Mouse (Mus musculus) kidney, adult 2 months (tissue): ENCODE measurements around the gene Sh3glb2. TPM values are rescaled to one million over a fixed set of nuclear protein-coding genes. Genes with fewer than 3 reads are reported as not detected.

Experiments
- DNase-seq: peaks from one replicate; pipeline ENCODE4 v3.0.0; 2021
- H3K27ac ChIP-seq: fragments of 200-500 bp; 2 replicates; pipeline ENCODE4 v1.5.1; 2012; ENCODE audit warnings: low read depth, low read length, control low read depth, inconsistent platforms; ENCODE audit not compliant: insufficient read depth
- H3K27me3 ChIP-seq: fragments of 200-500 bp; replicated peaks from 2 replicates; pipeline ENCODE4 v1.6.1; 2012; ENCODE audit warnings: mild to moderate bottlenecking, moderate library complexity, low read length, inconsistent platforms; ENCODE audit not compliant: control insufficient read depth, insufficient read depth
- H3K36me3 ChIP-seq: fragments of 200-500 bp; 2 replicates; pipeline ENCODE4 v1.6.1; 2012; ENCODE audit warnings: mild to moderate bottlenecking, moderate library complexity, low read length, inconsistent platforms; ENCODE audit not compliant: control insufficient read depth, insufficient read depth
- H3K4me1 ChIP-seq: fragments of 200-500 bp; 2 replicates; pipeline ENCODE4 v1.6.1; 2011; ENCODE audit warnings: low read length; ENCODE audit not compliant: control insufficient read depth, insufficient read depth
- H3K4me3 ChIP-seq: fragments of 200-500 bp; 2 replicates; pipeline ENCODE4 v1.5.1; 2011; ENCODE audit warnings: mild to moderate bottlenecking, low read depth, low read length, control low read depth; ENCODE audit not compliant: insufficient read depth
- CTCF ChIP-seq: fragments of 200-500 bp; conservative IDR thresholded peaks from 2 replicates; pipeline ENCODE4 v1.5.1; 2011; ENCODE audit warnings: low read depth, mild to moderate bottlenecking, control low read depth, low read length, moderate library complexity, mixed read lengths; ENCODE audit not compliant: insufficient read depth, insufficient read length
- POLR2A ChIP-seq: fragments of 200-500 bp; IDR thresholded peaks from one replicate; pipeline ENCODE4 v1.6.1; 2011; ENCODE audit warnings: low read depth, low read length, control low read depth
- WGBS: fragments of 180-500 bp; shearing (Covaris S2); methylation state at CpG from one replicate; pipeline ENCODE4 v1.1.7; 2018; 5-methylcytosine and 5-hydroxymethylcytosine counted together
- polyA plus RNA-seq: library from polyadenylated mRNA; depleted of rRNA; stranded (reverse); fragments of >200 nt; gene quantifications from 2 replicates; pipeline ENCODE4 v1.2.3, GENCODE M21; 2012

The Sh3glb2 gene
- polyA plus RNA-seq, 1 experiment: 84.6 TPM

GRCm38 (mm10) chr2:30379307-30379706, 20.2 kb upstream of the Sh3glb2 start:
- H3K4me3 ChIP-seq: no peak overlapping the region

DNA sequence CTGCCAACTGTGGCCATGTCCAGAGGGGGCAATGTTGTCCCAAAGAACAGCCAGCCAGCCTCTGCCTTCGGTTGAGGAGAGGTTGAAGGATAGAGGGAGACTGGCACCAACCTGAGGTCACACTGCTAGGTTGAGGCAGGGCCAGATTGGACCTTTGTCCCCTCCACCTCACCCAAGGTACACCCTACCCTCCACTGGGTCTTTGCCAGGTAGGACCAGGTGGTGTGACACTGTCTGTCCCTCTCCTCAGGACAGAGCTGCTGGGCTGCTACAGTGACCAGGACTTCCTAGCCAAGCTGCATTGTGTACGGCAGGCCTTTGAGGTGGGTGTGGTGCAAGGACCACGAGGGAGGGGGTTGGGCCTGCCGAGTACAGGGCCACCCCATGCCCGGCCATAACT, 18.6 kb upstream of the Sh3glb2 start:
- Histone ChIP-seq H3K4me3 (no peak overlapping the region), H3K36me3 (no peaks in the 10 kb centered on the region; the same call in none of the 2 replicates), H3K4me1 (no peaks in the 10 kb centered on the region), H3K27ac (no peak overlapping the region), H3K27me3 (no peaks in the 10 kb centered on the region)
- peak; percentile 29; the same call in 1 of the 2 replicates for TF ChIP-seq CTCF
- TF ChIP-seq POLR2A: no peak
- 77% methylated on average over 5 of the region's 5 CpGs for WGBS
- DNase-seq: no peak

More at GRCm38 (mm10) chr2:30379307-30379706, 20.2 kb upstream of the Sh3glb2 start:
- DNase-seq: no peak
- no peaks in the 10 kb centered on the region for H3K27me3 ChIP-seq
- no peak overlapping the region for H3K27ac ChIP-seq
- TF ChIP-seq CTCF (no peak), POLR2A (no peak)
- 78% methylated on average over 7 of the region's 7 CpGs for WGBS
- H3K36me3 ChIP-seq: no peaks in the 10 kb centered on the region; the same call in 1 of the 2 replicates
- no peaks in the 10 kb centered on the region for H3K4me1 ChIP-seq

GRCm38 (mm10) chr2:30375893-30376292, 16.8 kb upstream of the Sh3glb2 start:
- H3K27ac ChIP-seq: no peak overlapping the region
- H3K27me3 ChIP-seq: no peaks in the 10 kb centered on the region
- WGBS: 93% methylated on average over 10 of the region's 10 CpGs
- no peaks in the 10 kb centered on the region; the same call in none of the 2 replicates for H3K36me3 ChIP-seq
- H3K4me1 ChIP-seq: no peaks in the 10 kb centered on the region
- no peak overlapping the region for H3K4me3 ChIP-seq
- no peak for TF ChIP-seq CTCF
- TF ChIP-seq POLR2A: no peak
- DNase-seq: no peak

DNA sequence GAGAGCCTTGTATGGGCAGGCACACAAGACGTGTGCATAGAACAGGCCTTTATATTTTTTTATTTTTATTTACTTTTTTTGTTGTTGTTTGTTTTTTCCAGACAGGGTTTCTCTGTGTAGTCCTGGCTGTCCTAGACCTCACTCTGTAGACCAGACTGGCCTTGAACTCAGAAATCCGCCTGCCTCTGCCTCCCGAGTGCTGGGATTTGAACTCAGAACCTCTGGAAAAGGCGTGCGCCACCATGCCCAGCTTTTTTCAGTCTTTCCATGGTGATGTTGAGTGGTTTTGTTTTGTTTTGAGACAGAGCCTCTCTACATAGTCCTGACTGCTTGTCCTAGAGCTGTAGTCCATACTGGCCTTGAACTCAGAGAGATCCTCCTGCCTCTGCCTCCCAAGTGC, 13.6 kb upstream of the Sh3glb2 start:
- WGBS: 97% methylated on average over 5 of the region's 5 CpGs

GRCm38 (mm10) chr2:30371544-30371943, 12.4 kb upstream of the Sh3glb2 start:
- no peaks in the 10 kb centered on the region for H3K27me3 ChIP-seq
- no peaks in the 10 kb centered on the region for H3K4me1 ChIP-seq
- over 99% methylated on average over 8 of the region's 8 CpGs for WGBS
- DNase-seq: no peak
- H3K36me3 ChIP-seq: no peaks in the 10 kb centered on the region; the same call in none of the 2 replicates
- no peak overlapping the region for H3K27ac ChIP-seq
- no peak overlapping the region for H3K4me3 ChIP-seq
- TF ChIP-seq CTCF (no peak), POLR2A (no peak)

More for the DNA sequence above, 13.6 kb upstream of the Sh3glb2 start:
- TF ChIP-seq POLR2A (no peak), CTCF (no peak)
- Histone ChIP-seq H3K27ac (no peak overlapping the region), H3K4me1 (no peaks in the 10 kb centered on the region), H3K36me3 (no peaks in the 10 kb centered on the region; the same call in none of the 2 replicates), H3K4me3 (no peak overlapping the region), H3K27me3 (no peaks in the 10 kb centered on the region)
- no peak for DNase-seq

GRCm38 (mm10) chr2:30366203-30366602, 7.1 kb upstream of the Sh3glb2 start:
- DNase-seq: peak; percentile 36
- 25% methylated on average over 5 of the region's 5 CpGs for WGBS
- TF ChIP-seq CTCF (no peak), POLR2A (no peak)
- no peak overlapping the region for H3K27ac ChIP-seq
- no peaks in the 10 kb centered on the region for H3K27me3 ChIP-seq
- H3K4me3 ChIP-seq: no peak overlapping the region
- no peaks in the 10 kb centered on the region; the same call in 1 of the 2 replicates for H3K36me3 ChIP-seq
- H3K4me1 ChIP-seq: peaks cover 10% of the 10 kb centered on the region

- Histone ChIP-seq H3K4me3 (peak overlapping the region; percentile 65), H3K27ac (peak overlapping the region; percentile 53), H3K27me3 (no peaks in the 10 kb centered on the region), H3K36me3 (no peaks in the 10 kb centered on the region; the same call in 1 of the 2 replicates), H3K4me1 (peaks cover 10% of the 10 kb centered on the region)
- 54% methylated on average over 2 of the region's 2 CpGs for WGBS
- peak; percentile 48 for DNase-seq
- no peak for TF ChIP-seq CTCF
- no peak for TF ChIP-seq POLR2A
Observed at GRCm38 (mm10) chr2:30365281-30366069, 6.3 kb upstream of the Sh3glb2 start.
